Mouse (Mus musculus) midbrain, embryonic 16.5 days (tissue): Measurements from ENCODE around the gene Tekt4. TPM values are rescaled to one million over a fixed set of nuclear protein-coding genes. Genes with fewer than 3 reads are reported as not detected.

Experiments
- ATAC-seq: fragments of 200-750 bp; cut with Nextera tagmentation; 2 replicates; pipeline ENCODE4 v1.8.0; 2017; ENCODE audit warnings: moderate TSS enrichment
- H3K27ac ChIP-seq: fragments of 300-500 bp; sonication (generic); 2 replicates; pipeline ENCODE4 v1.5.1; 2014; ENCODE audit warnings: mild to moderate bottlenecking, low read length, mixed read lengths
- H3K27me3 ChIP-seq: fragments of 300-500 bp; sonication (generic); 2 replicates; pipeline ENCODE4 v1.6.1; 2014; ENCODE audit warnings: low read depth, low read length, mixed read lengths; ENCODE audit not compliant: control insufficient read depth, insufficient read depth
- H3K36me3 ChIP-seq: fragments of 300-500 bp; sonication (generic); 2 replicates; pipeline ENCODE4 v1.6.1; 2014; ENCODE audit warnings: mild to moderate bottlenecking, low read length, moderate library complexity, mixed read lengths; ENCODE audit not compliant: control insufficient read depth, insufficient read depth
- H3K4me1 ChIP-seq: fragments of 300-500 bp; sonication (generic); 2 replicates; pipeline ENCODE4 v1.6.1; 2014; ENCODE audit warnings: mild to moderate bottlenecking, low read length, mixed read lengths; ENCODE audit not compliant: control insufficient read depth, insufficient read depth
- H3K4me2 ChIP-seq: fragments of 300-500 bp; sonication (generic); 2 replicates; pipeline ENCODE4 v1.6.1; 2014; ENCODE audit warnings: mild to moderate bottlenecking, low read length, mixed read lengths
- H3K4me3 ChIP-seq: fragments of 300-500 bp; sonication (generic); 2 replicates; pipeline ENCODE4 v1.5.1; 2014; ENCODE audit warnings: low read depth, mild to moderate bottlenecking, low read length, moderate library complexity, mixed read lengths
- H3K9ac ChIP-seq: fragments of 300-500 bp; sonication (generic); 2 replicates; pipeline ENCODE4 v1.6.1; 2014; ENCODE audit warnings: low read depth, low read length, mixed read lengths
- H3K9me3 ChIP-seq: fragments of 300-500 bp; sonication (generic); replicated peaks from 2 replicates; pipeline ENCODE4 v1.6.1; 2014; ENCODE audit warnings: mild to moderate bottlenecking, low read length, mixed read lengths; ENCODE audit not compliant: control insufficient read depth, poor library complexity, severe bottlenecking
- WGBS: fragments of 180-500 bp; shearing (Covaris S2); extraction: QIAGEN DNeasy Blood & Tissue Kit; methylation state at CpG from one replicate; pipeline ENCODE4 v1.1.7; 2014; 5-methylcytosine and 5-hydroxymethylcytosine counted together
- polyA plus RNA-seq: library from polyadenylated mRNA; unstranded; fragments of >200 nt; fragmentation: Nextera tagmentation; extraction: Ambion mirVana; gene quantifications from 2 replicates; pipeline ENCODE4 v1.2.1, GENCODE M21; 2015

Gene Tekt4
- polyA plus RNA-seq, 1 experiment from 2014 or later, result 1.5 TPM

- H3K4me3 ChIP-seq, result no peak overlapping the region
- WGBS, result 79% methylated on average over 10 of the region's 10 CpGs
- no peaks in the 10 kb centered on the region for H3K4me1 ChIP-seq
- H3K9ac ChIP-seq, result no peak overlapping the region
- H3K9me3 ChIP-seq, result no peaks in the 10 kb centered on the region
- H3K4me2 ChIP-seq, result no peak overlapping the region
- no peak for ATAC-seq
- no peaks in the 10 kb centered on the region for H3K27me3 ChIP-seq
- H3K27ac ChIP-seq, result no peak overlapping the region
- no peaks in the 10 kb centered on the region for H3K36me3 ChIP-seq
Observed at GRCm38 (mm10) chr17:25510074-25510830, 55.8 kb downstream of the Tekt4 start.

GRCm38 (mm10) chr17:25511876-25512275, 57.5 kb downstream of the Tekt4 start:
- 80% methylated on average over 3 of the region's 3 CpGs for WGBS
- Histone ChIP-seq H3K27me3 (no peaks in the 10 kb centered on the region), H3K4me1 (no peaks in the 10 kb centered on the region), H3K4me3 (no peak overlapping the region), H3K27ac (no peak overlapping the region), H3K9me3 (no peaks in the 10 kb centered on the region), H3K4me2 (no peak overlapping the region), H3K36me3 (no peaks in the 10 kb centered on the region), H3K9ac (no peak overlapping the region)
- no peak for ATAC-seq

GRCm38 (mm10) chr17:25514055-25514454, 59.6 kb downstream of the Tekt4 start:
- H3K4me2 ChIP-seq, result no peak overlapping the region
- WGBS, result 91% methylated on average over 2 of the region's 2 CpGs
- no peaks in the 10 kb centered on the region for H3K36me3 ChIP-seq
- H3K27me3 ChIP-seq, result no peaks in the 10 kb centered on the region
- no peak overlapping the region for H3K9ac ChIP-seq
- no peaks in the 10 kb centered on the region for H3K9me3 ChIP-seq
- no peak overlapping the region for H3K4me3 ChIP-seq
- ATAC-seq, result no peak
- no peak overlapping the region for H3K27ac ChIP-seq
- H3K4me1 ChIP-seq, result no peaks in the 10 kb centered on the region

DNA sequence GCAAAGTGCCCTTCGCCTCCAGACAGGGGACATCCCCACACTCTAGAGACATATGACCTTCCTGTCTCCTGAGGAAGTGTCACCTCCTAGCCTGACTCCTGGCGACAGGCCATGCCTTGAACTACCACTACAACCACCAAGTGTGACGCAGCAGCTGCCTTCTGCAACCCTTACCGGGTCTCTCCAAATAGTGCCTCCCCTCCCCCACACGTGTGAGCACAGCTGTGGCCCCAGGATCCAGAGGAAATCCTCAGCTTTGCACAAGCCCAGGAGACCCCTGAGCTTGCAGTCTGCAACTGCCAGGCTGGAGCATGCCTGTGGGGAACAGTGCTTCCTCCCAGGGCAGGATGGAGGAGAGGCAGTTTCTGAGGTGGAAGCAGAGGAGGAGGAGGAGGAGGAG, 61.9 kb downstream of the Tekt4 start:
- Histone ChIP-seq H3K4me2 (no peak overlapping the region), H3K9me3 (no peaks in the 10 kb centered on the region), H3K36me3 (no peaks in the 10 kb centered on the region), H3K9ac (no peak overlapping the region), H3K4me1 (peaks cover 4% of the 10 kb centered on the region; the same call in 1 of the 2 replicates), H3K4me3 (no peak overlapping the region), H3K27me3 (no peaks in the 10 kb centered on the region), H3K27ac (no peak overlapping the region)
- 49% methylated on average over 5 of the region's 5 CpGs for WGBS
- ATAC-seq, result no peak

GRCm38 (mm10) chr17:25518144-25518543, 63.7 kb downstream of the Tekt4 start:
- H3K27ac ChIP-seq, result no peak overlapping the region

GRCm38 (mm10) chr17:25519511-25519910, 65.1 kb downstream of the Tekt4 start:
- Histone ChIP-seq H3K9me3 (no peaks in the 10 kb centered on the region), H3K27me3 (no peaks in the 10 kb centered on the region), H3K27ac (no peak overlapping the region), H3K4me2 (no peak overlapping the region), H3K9ac (no peak overlapping the region), H3K4me1 (peaks cover 4% of the 10 kb centered on the region; the same call in 1 of the 2 replicates), H3K36me3 (no peaks in the 10 kb centered on the region), H3K4me3 (no peak overlapping the region)
- no peak for ATAC-seq
- WGBS, result 42% methylated on average over 5 of the region's 5 CpGs

More at GRCm38 (mm10) chr17:25518144-25518543, 63.7 kb downstream of the Tekt4 start:
- Histone ChIP-seq H3K27me3 (no peaks in the 10 kb centered on the region), H3K4me1 (peaks cover 4% of the 10 kb centered on the region; the same call in 1 of the 2 replicates), H3K9ac (no peak overlapping the region), H3K36me3 (no peaks in the 10 kb centered on the region), H3K4me3 (no peak overlapping the region), H3K9me3 (no peaks in the 10 kb centered on the region), H3K4me2 (no peak overlapping the region)
- peak; percentile 64 for ATAC-seq
- 57% methylated on average over 17 of the region's 17 CpGs for WGBS

GRCm38 (mm10) chr17:25520492-25520891, 66.1 kb downstream of the Tekt4 start:
- peaks cover 4% of the 10 kb centered on the region; the same call in 1 of the 2 replicates for H3K4me1 ChIP-seq
- no peak overlapping the region for H3K4me3 ChIP-seq
- no peak overlapping the region for H3K9ac ChIP-seq
- no peaks in the 10 kb centered on the region for H3K9me3 ChIP-seq
- H3K27ac ChIP-seq, result no peak overlapping the region
- H3K36me3 ChIP-seq, result no peaks in the 10 kb centered on the region
- no peak overlapping the region for H3K4me2 ChIP-seq
- 45% methylated on average over 9 of the region's 9 CpGs for WGBS
- ATAC-seq, result no peak
- no peaks in the 10 kb centered on the region for H3K27me3 ChIP-seq

- H3K4me1 ChIP-seq, result peaks cover 4% of the 10 kb centered on the region; the same call in 1 of the 2 replicates
- no peak overlapping the region for H3K27ac ChIP-seq
- no peak overlapping the region for H3K4me3 ChIP-seq
- H3K27me3 ChIP-seq, result no peaks in the 10 kb centered on the region
- ATAC-seq, result no peak
- 87% methylated on average over 12 of the region's 12 CpGs for WGBS
- H3K36me3 ChIP-seq, result no peaks in the 10 kb centered on the region
- no peak overlapping the region for H3K4me2 ChIP-seq
- no peaks in the 10 kb centered on the region for H3K9me3 ChIP-seq
- no peak overlapping the region for H3K9ac ChIP-seq
Observed at GRCm38 (mm10) chr17:25522080-25522479, 67.7 kb downstream of the Tekt4 start.
